Mouse (Mus musculus) lung, embryonic 14.5 days (tissue): ENCODE results near the gene Inpp5a. TPM values are rescaled to one million over a fixed set of nuclear protein-coding genes. Genes with fewer than 3 reads are reported as not detected.

Experiments used
- ATAC-seq: fragments of 200-750 bp; cut with Nextera tagmentation; 2 replicates; pipeline ENCODE4 v1.8.0; 2017; ENCODE audit warnings: mild to moderate bottlenecking, moderate TSS enrichment, moderate library complexity; ENCODE audit not compliant: insufficient read depth
- DNase-seq: peaks from one replicate; pipeline ENCODE4 v3.0.0-alpha.2; 2015
- H3K27ac ChIP-seq: fragments of 300-500 bp; sonication (generic); 2 replicates; pipeline ENCODE4 v1.5.1; 2014; ENCODE audit warnings: low read depth, mild to moderate bottlenecking, moderate library complexity
- H3K27me3 ChIP-seq: fragments of 300-500 bp; sonication (generic); 2 replicates; pipeline ENCODE4 v1.6.1; 2014; ENCODE audit warnings: low read length, control low read depth; ENCODE audit not compliant: insufficient read depth
- H3K36me3 ChIP-seq: fragments of 300-500 bp; sonication (generic); 2 replicates; pipeline ENCODE4 v1.6.1; 2014; ENCODE audit warnings: control low read depth; ENCODE audit not compliant: insufficient read depth
- H3K4me1 ChIP-seq: fragments of 300-500 bp; sonication (generic); 2 replicates; pipeline ENCODE4 v1.6.1; 2014; ENCODE audit warnings: antibody characterized with exemption, control low read depth; ENCODE audit not compliant: insufficient read depth
- H3K4me2 ChIP-seq: fragments of 300-500 bp; sonication (generic); 2 replicates; pipeline ENCODE4 v1.6.1; 2014; ENCODE audit warnings: mild to moderate bottlenecking
- H3K4me3 ChIP-seq: fragments of 300-500 bp; sonication (generic); 2 replicates; pipeline ENCODE4 v1.5.1; 2014; ENCODE audit warnings: low read depth, low read length
- H3K9ac ChIP-seq: fragments of 300-500 bp; sonication (generic); 2 replicates; pipeline ENCODE4 v1.6.1; 2014
- H3K9me3 ChIP-seq: fragments of 300-500 bp; sonication (generic); 2 replicates; pipeline ENCODE4 v1.6.1; 2016; ENCODE audit warnings: low read depth, low read length, control low read depth
- CTCF ChIP-seq: IDR thresholded peaks from 2 replicates; pipeline ENCODE4 v1.5.1; 2016; ENCODE audit warnings: antibody characterized with exemption, low read depth
- WGBS: fragments of 180-500 bp; shearing (Covaris S2); extraction: QIAGEN DNeasy Blood & Tissue Kit; methylation state at CpG from one replicate; pipeline ENCODE4 v1.1.7; 2014; 5-methylcytosine and 5-hydroxymethylcytosine counted together
- polyA plus RNA-seq: library from polyadenylated mRNA; unstranded; fragments of >200 nt; fragmentation: Nextera tagmentation; extraction: Ambion mirVana; gene quantifications from 2 replicates; pipeline ENCODE4 v1.2.1, GENCODE M21; 2014

The Inpp5a gene
- polyA plus RNA-seq, 1 experiment from 2014 or later, result 47.7 TPM

DNA sequence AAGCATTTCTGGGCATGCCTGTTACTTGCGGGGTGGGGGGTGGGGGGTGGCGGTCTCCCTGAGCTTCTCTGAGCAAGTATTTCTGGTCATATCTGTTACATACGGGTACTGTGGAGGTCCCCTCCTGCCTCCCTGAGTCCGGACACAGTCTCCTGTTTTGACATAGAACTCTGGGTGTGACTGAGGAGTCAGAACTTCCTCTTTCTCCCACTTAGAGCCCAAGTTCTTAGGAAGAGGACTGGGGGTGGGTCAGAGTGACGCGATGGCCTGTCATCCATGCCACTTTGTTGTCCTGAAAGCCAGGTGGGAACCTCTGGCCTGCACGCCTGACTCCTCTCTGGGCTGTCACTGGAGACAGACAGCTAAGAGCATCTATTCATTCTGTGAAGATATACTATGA lies 11.5 kb upstream of the Inpp5a start:
- DNase-seq (no peak), ATAC-seq (no peak)
- no peak overlapping the region for H3K9ac ChIP-seq
- no peaks in the 10 kb centered on the region for H3K36me3 ChIP-seq
- no peaks in the 10 kb centered on the region for H3K27me3 ChIP-seq
- 71% methylated on average over 7 of the region's 7 CpGs for WGBS
- H3K4me3 ChIP-seq, result no peak overlapping the region
- no peaks in the 10 kb centered on the region for H3K9me3 ChIP-seq
- no peak for TF ChIP-seq CTCF
- H3K27ac ChIP-seq, result no peak overlapping the region
- H3K4me2 ChIP-seq, result no peak overlapping the region
- no peaks in the 10 kb centered on the region for H3K4me1 ChIP-seq

- no peaks in the 10 kb centered on the region for H3K36me3 ChIP-seq
- H3K4me3 ChIP-seq, result no peak overlapping the region
- no peaks in the 10 kb centered on the region for H3K9me3 ChIP-seq
- no peaks in the 10 kb centered on the region for H3K4me1 ChIP-seq
- WGBS, result 75% methylated on average over 3 of the region's 3 CpGs
- no peaks in the 10 kb centered on the region for H3K27me3 ChIP-seq
- H3K27ac ChIP-seq, result no peak overlapping the region
- H3K4me2 ChIP-seq, result no peak overlapping the region
- no peak overlapping the region for H3K9ac ChIP-seq
- no peak for TF ChIP-seq CTCF
- DNase-seq (no peak), ATAC-seq (no peak)
Observed at GRCm38 (mm10) chr7:139378355-139378754, 10.6 kb upstream of the Inpp5a start.

GRCm38 (mm10) chr7:139379745-139380144 lies 9.2 kb upstream of the Inpp5a start:
- no peak for TF ChIP-seq CTCF
- Histone ChIP-seq H3K9ac (no peak overlapping the region), H3K4me2 (no peak overlapping the region), H3K36me3 (no peaks in the 10 kb centered on the region), H3K4me1 (no peaks in the 10 kb centered on the region), H3K27ac (0 out of 2 replicates have a peak overlapping the region, but pooled peaks have one; percentile 50), H3K9me3 (no peaks in the 10 kb centered on the region), H3K27me3 (no peaks in the 10 kb centered on the region), H3K4me3 (no peak overlapping the region)
- 54% methylated on average over 2 of the region's 2 CpGs for WGBS
- DNase-seq, result no peak
- peak; percentile 28; the same call in 1 of the 2 replicates for ATAC-seq

- Histone ChIP-seq H3K27ac (0 out of 2 replicates have a peak overlapping the region, but pooled peaks have one; percentile 50), H3K9me3 (no peaks in the 10 kb centered on the region), H3K9ac (no peak overlapping the region), H3K36me3 (no peaks in the 10 kb centered on the region), H3K4me1 (no peaks in the 10 kb centered on the region), H3K27me3 (no peaks in the 10 kb centered on the region), H3K4me2 (no peak overlapping the region), H3K4me3 (no peak overlapping the region)
- DNase-seq, result no peak
- 49% methylated on average over 4 of the region's 4 CpGs for WGBS
- peak; percentile 28; the same call in 1 of the 2 replicates for ATAC-seq
- TF ChIP-seq CTCF, result no peak
Observed at GRCm38 (mm10) chr7:139380225-139380624, 8.7 kb upstream of the Inpp5a start.

DNA sequence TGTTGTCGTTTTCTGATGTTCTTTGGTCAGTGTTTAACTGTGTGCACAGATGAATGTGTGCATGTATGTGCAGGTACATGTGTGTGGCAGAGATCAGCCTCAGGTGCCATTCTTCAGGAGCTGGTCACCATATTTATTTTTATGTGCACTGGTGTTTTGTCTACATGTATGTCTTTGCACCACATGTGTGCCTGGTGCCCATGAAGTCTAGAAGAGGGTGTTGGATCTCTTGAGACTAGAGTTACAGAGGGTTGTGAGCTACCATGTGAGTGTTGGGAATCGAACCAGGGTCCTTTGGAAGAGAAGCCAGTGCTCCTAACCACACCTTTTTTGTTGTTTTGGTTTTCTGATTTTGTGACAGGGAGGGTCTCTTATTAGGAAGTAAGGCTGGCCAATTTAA lies 7.0 kb upstream of the Inpp5a start:
- H3K9me3 ChIP-seq, result no peaks in the 10 kb centered on the region
- DNase-seq, result no peak
- no peak overlapping the region for H3K4me3 ChIP-seq
- no peak overlapping the region for H3K27ac ChIP-seq
- 0 out of 2 replicates have a peak, but pooled peaks cover 4% of the 10 kb centered on the region for H3K4me1 ChIP-seq
- ATAC-seq, result no peak
- no peaks in the 10 kb centered on the region for H3K27me3 ChIP-seq
- no peak for TF ChIP-seq CTCF
- H3K9ac ChIP-seq, result no peak overlapping the region
- H3K4me2 ChIP-seq, result no peak overlapping the region
- 72% methylated on average over 2 of the region's 2 CpGs for WGBS
- H3K36me3 ChIP-seq, result no peaks in the 10 kb centered on the region

- Histone ChIP-seq H3K4me3 (no peak overlapping the region), H3K27me3 (no peaks in the 10 kb centered on the region), H3K36me3 (no peaks in the 10 kb centered on the region), H3K4me1 (peaks cover 7% of the 10 kb centered on the region), H3K9ac (no peak overlapping the region), H3K9me3 (no peaks in the 10 kb centered on the region), H3K4me2 (no peak overlapping the region), H3K27ac (no peak overlapping the region)
- DNase-seq (no peak), ATAC-seq (no peak)
- TF ChIP-seq CTCF, result no peak
- WGBS, result 65% methylated on average over 2 of the region's 2 CpGs
Observed at GRCm38 (mm10) chr7:139382796-139383195, 6.1 kb upstream of the Inpp5a start.

DNA sequence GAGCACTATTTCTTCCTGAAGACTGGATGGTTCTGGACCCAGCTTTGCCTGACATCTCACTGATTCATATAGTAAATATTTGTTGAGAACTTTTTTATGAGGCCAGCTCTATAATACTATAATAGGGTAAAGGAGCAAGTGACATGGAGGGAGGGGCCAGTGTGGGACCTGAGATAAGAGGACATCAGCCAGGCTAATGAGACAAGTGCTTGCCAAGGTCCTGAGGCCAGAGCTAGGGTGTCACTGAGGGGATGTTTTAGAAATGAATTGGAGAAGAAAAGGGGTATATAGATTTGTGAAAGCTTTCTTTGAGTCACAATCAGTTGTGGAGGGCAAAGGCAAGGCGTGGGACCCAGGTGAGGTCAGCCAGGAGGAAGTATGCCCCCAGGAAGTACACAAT lies 4.4 kb upstream of the Inpp5a start:
- no peak overlapping the region for H3K4me3 ChIP-seq
- peaks cover 10% of the 10 kb centered on the region for H3K4me1 ChIP-seq
- H3K9ac ChIP-seq, result no peak overlapping the region
- no peak overlapping the region for H3K4me2 ChIP-seq
- no peaks in the 10 kb centered on the region for H3K27me3 ChIP-seq
- no peak for TF ChIP-seq CTCF
- ATAC-seq (no peak), DNase-seq (no peak)
- no peaks in the 10 kb centered on the region for H3K9me3 ChIP-seq
- no peak overlapping the region for H3K27ac ChIP-seq
- H3K36me3 ChIP-seq, result no peaks in the 10 kb centered on the region
- 100% methylated on average over 1 of the region's 1 CpGs for WGBS
